Mouse (Mus musculus) olfactory bulb, adult 2 months (tissue): Measurements from ENCODE around the gene Lrp3.

Experiments used
- CTCF ChIP-seq: fragments of 200-500 bp; IDR thresholded peaks from 2 replicates; pipeline ENCODE4 v1.5.1; 2012; ENCODE audit warnings: low read depth, mild to moderate bottlenecking, low read length, moderate library complexity; ENCODE audit not compliant: insufficient read depth
- POLR2A ChIP-seq: fragments of 200-500 bp; IDR thresholded peaks from 2 replicates; pipeline ENCODE4 v1.6.1; 2012; ENCODE audit warnings: mild to moderate bottlenecking, low read depth, low read length, moderate library complexity; ENCODE audit not compliant: insufficient read depth

DNA sequence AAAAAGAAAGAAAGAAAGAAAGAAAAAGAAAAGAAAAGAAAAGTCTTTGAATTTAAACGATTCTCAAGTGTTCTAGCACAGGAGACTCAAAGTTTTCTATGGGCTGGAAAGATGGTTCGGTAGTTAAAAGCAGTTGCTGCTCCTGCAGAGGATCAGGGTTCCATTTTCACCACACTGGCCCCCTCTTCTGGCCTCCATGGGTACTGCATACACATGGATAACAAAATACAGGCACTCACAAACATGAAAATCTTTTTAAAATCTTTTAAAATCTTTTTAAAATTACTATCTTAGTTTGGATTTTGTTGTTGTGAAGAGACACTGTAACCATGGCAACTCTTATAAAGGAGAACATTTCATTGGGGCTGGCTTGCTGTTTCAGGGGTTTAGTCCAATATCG is 15.0 kb upstream of the Lrp3 start:
- no peak for TF ChIP-seq CTCF
- TF ChIP-seq POLR2A: no peak
